Mouse (Mus musculus) liver, postnatal 0 days (tissue): ENCODE measurements around the gene Ccdc88c. TPM values are rescaled to one million over a fixed set of nuclear protein-coding genes. Genes with fewer than 3 reads are reported as not detected.
A peak's percentile ranks its signal among the peaks of the same experiment; 100 is the strongest.

Source experiments
- ATAC-seq: fragments of 200-750 bp; cut with Nextera tagmentation; 2 replicates; pipeline ENCODE4 v1.8.0; 2017; ENCODE audit warnings: mild to moderate bottlenecking, moderate library complexity
- DNase-seq: peaks from one replicate; pipeline ENCODE4 v3.0.0-alpha.2; 2016
- H3K27ac ChIP-seq: fragments of 300-500 bp; sonication (generic); 2 replicates; pipeline ENCODE4 v1.5.1; 2014; ENCODE audit warnings: antibody characterized with exemption, moderate library complexity, mild to moderate bottlenecking, low read depth
- H3K27me3 ChIP-seq: fragments of 300-500 bp; sonication (generic); 2 replicates; pipeline ENCODE4 v1.6.1; 2014; ENCODE audit warnings: low read length, control low read depth, mixed read lengths; ENCODE audit not compliant: insufficient read depth
- H3K36me3 ChIP-seq: fragments of 300-500 bp; sonication (generic); replicated peaks from 2 replicates; pipeline ENCODE4 v1.6.1; 2014; ENCODE audit warnings: mild to moderate bottlenecking, control low read depth, low read length, moderate library complexity, mixed read lengths; ENCODE audit not compliant: insufficient read depth
- H3K4me1 ChIP-seq: fragments of 300-500 bp; sonication (generic); 2 replicates; pipeline ENCODE4 v1.6.1; 2014; ENCODE audit warnings: antibody characterized with exemption, mild to moderate bottlenecking, control low read depth; ENCODE audit not compliant: insufficient read depth
- H3K4me2 ChIP-seq: fragments of 300-500 bp; sonication (generic); 2 replicates; pipeline ENCODE4 v1.6.1; 2014; ENCODE audit warnings: low read depth, mild to moderate bottlenecking, low read length, moderate library complexity, mixed read lengths
- H3K4me3 ChIP-seq: fragments of 300-500 bp; sonication (generic); 2 replicates; pipeline ENCODE4 v1.5.1; 2014; ENCODE audit warnings: low read depth, low read length
- H3K9ac ChIP-seq: fragments of 300-500 bp; sonication (generic); replicated peaks from 2 replicates; pipeline ENCODE4 v1.6.1; 2014; ENCODE audit warnings: mild to moderate bottlenecking, moderate library complexity
- H3K9me3 ChIP-seq: fragments of 300-500 bp; sonication (generic); 2 replicates; pipeline ENCODE4 v1.6.1; 2016; ENCODE audit warnings: mild to moderate bottlenecking, control low read depth, low read length, mixed read lengths
- CTCF ChIP-seq: sonication (generic); IDR thresholded peaks from 2 replicates; pipeline ENCODE4 v1.5.1; 2016; ENCODE audit warnings: antibody characterized with exemption, low read depth
- EP300 ChIP-seq: IDR thresholded peaks from 2 replicates; pipeline ENCODE4 v1.6.1; 2016; ENCODE audit warnings: antibody characterized with exemption, low read depth, mild to moderate bottlenecking
- WGBS: fragments of 180-500 bp; shearing (Covaris S2); extraction: QIAGEN DNeasy Blood & Tissue Kit; methylation state at CpG from one replicate; pipeline ENCODE4 v1.1.7; 2014; ENCODE audit not compliant: insufficient replicate concordance; 5-methylcytosine and 5-hydroxymethylcytosine counted together
- polyA plus RNA-seq: library from polyadenylated mRNA; unstranded; fragments of >200 nt; fragmentation: Nextera tagmentation; extraction: Ambion mirVana; gene quantifications from 2 replicates; pipeline ENCODE4 v1.2.1, GENCODE M21; 2015

The Ccdc88c gene
- polyA plus RNA-seq, 1 experiment from 2014 or later = 4.2 TPM

GRCm38 (mm10) chr12:101019443-101019842 is 9.4 kb downstream of the Ccdc88c start:
- Histone ChIP-seq H3K4me3 (no peak overlapping the region), H3K4me2 (no peak overlapping the region), H3K9me3 (no peaks in the 10 kb centered on the region), H3K9ac (no peak overlapping the region), H3K27me3 (no peaks in the 10 kb centered on the region), H3K27ac (no peak overlapping the region), H3K36me3 (peaks cover 5% of the 10 kb centered on the region; the same call in 1 of the 2 replicates), H3K4me1 (peaks cover 56% of the 10 kb centered on the region)
- TF ChIP-seq CTCF (no peak), EP300 (no peak)
- ATAC-seq (no peak), DNase-seq (no peak)
- 88% methylated on average over 7 of the region's 7 CpGs for WGBS

DNA sequence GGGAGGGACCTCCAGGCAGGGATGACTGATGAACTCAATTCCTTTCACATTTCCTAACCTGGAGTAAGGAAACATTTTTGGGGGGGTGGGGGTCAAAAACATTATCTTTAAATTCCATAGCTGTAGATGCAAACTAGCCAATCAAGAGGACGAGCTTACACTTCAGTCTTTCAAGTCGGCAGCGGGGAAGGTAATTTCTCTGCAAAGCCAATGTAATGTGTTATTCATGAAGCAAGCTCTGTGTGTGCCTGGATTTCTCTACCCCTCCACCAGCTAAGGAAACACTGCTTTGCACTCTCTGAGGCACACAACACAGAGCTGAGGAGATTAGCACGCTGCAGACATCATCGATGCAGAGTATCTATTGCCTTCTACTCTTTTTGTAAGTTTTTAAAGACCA is 9.8 kb downstream of the Ccdc88c start:
- no peak overlapping the region for H3K9ac ChIP-seq
- H3K4me1 ChIP-seq = peaks cover 60% of the 10 kb centered on the region
- no peak for TF ChIP-seq CTCF
- no peak for TF ChIP-seq EP300
- DNase-seq (no peak), ATAC-seq (no peak)
- no peaks in the 10 kb centered on the region for H3K27me3 ChIP-seq
- peak overlapping the region; percentile 37; the same call in 1 of the 2 replicates for H3K27ac ChIP-seq
- peaks cover 5% of the 10 kb centered on the region; the same call in 1 of the 2 replicates for H3K36me3 ChIP-seq
- WGBS = 81% methylated on average over 5 of the region's 5 CpGs
- H3K4me3 ChIP-seq = no peak overlapping the region
- no peak overlapping the region for H3K4me2 ChIP-seq
- no peaks in the 10 kb centered on the region for H3K9me3 ChIP-seq

- no peaks in the 10 kb centered on the region for H3K27me3 ChIP-seq
- H3K36me3 ChIP-seq = peaks cover 5% of the 10 kb centered on the region; the same call in 1 of the 2 replicates
- H3K9me3 ChIP-seq = no peaks in the 10 kb centered on the region
- H3K27ac ChIP-seq = peak overlapping the region; percentile 37
- H3K4me2 ChIP-seq = peak overlapping the region; percentile 48
- 3% methylated on average over 6 of the region's 6 CpGs for WGBS
- TF ChIP-seq CTCF (peak; percentile 11; the same call in 1 of the 2 replicates), EP300 (no peak)
- DNase-seq (peak; percentile 58), ATAC-seq (peak; percentile 53)
- no peak overlapping the region; the same call in 1 of the 2 replicates for H3K9ac ChIP-seq
- no peak overlapping the region; the same call in 1 of the 2 replicates for H3K4me3 ChIP-seq
- H3K4me1 ChIP-seq = peaks cover 59% of the 10 kb centered on the region
These were observed 10.9 kb downstream of the Ccdc88c start for GRCm38 (mm10) chr12:101017971-101018371.

DNA sequence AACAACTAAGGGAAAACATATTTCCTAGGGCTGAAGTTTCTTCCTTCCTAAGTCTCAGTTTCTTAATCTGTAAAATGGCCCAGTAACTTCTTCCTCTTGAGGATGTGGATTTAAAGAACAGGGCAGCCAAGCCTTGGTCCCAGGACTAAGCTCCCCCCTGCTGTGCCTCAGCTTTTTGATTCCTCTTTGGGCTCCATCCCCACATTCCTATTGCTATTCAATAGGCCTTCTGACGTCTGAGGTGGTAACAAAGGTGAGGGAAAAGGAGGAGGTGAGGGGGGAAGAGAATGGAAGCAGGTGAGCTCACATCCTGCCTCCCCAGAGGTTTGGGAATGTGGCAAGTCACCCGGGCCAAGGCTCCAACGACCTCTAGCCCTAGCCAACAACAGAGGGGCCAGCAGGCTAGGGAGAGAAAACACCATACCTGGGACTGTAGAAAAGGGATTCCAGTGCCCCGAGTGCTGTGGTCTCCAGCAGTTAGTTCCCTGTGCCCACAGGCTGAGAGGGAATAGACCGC is 12.4 kb downstream of the Ccdc88c start:
- Histone ChIP-seq H3K9ac (no peak overlapping the region; the same call in 1 of the 2 replicates), H3K4me2 (peak overlapping the region; percentile 45), H3K4me1 (peaks cover 66% of the 10 kb centered on the region), H3K4me3 (no peak overlapping the region), H3K27ac (peak overlapping the region; percentile 76), H3K9me3 (no peaks in the 10 kb centered on the region), H3K27me3 (no peaks in the 10 kb centered on the region), H3K36me3 (peaks cover under 1% of the 10 kb centered on the region; the same call in 1 of the 2 replicates)
- TF ChIP-seq EP300 = no peak
- no peak for TF ChIP-seq CTCF
- no peak for ATAC-seq
- no peak for DNase-seq
- WGBS = 58% methylated on average over 5 of the region's 5 CpGs

DNA sequence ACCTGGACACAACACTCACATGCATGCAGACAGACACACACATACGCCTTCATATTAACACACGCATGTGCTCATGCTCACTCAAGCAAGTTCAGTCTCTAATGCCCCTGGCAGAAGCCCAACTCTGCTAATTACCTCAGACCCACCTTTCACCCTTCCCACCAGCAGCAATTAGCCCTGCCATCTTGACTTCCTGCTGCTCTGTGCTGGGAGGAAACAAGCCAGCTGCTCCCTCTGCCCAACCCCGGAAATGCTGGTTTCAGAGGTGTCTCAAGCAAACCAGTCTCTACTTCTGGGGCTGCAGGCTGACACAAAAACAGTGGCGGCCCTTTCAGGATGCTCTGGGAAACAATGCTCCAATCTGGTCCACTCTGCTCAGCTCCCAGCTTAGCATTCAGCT is 12.9 kb downstream of the Ccdc88c start:
- peak overlapping the region; percentile 45 for H3K4me2 ChIP-seq
- no peak overlapping the region; the same call in 1 of the 2 replicates for H3K9ac ChIP-seq
- DNase-seq = peak; percentile 50
- WGBS = 49% methylated on average over 4 of the region's 4 CpGs
- H3K27me3 ChIP-seq = no peaks in the 10 kb centered on the region
- peak overlapping the region; percentile 76 for H3K27ac ChIP-seq
- no peaks in the 10 kb centered on the region for H3K9me3 ChIP-seq
- ATAC-seq = peak; percentile 10; the same call in 1 of the 2 replicates
- H3K4me3 ChIP-seq = 0 out of 2 replicates have a peak overlapping the region, but pooled peaks have one; percentile 10
- peaks cover 66% of the 10 kb centered on the region for H3K4me1 ChIP-seq
- no peak for TF ChIP-seq CTCF
- no peak for TF ChIP-seq EP300
- no peaks in the 10 kb centered on the region; the same call in 1 of the 2 replicates for H3K36me3 ChIP-seq

GRCm38 (mm10) chr12:101015165-101015560 is 13.7 kb downstream of the Ccdc88c start:
- Histone ChIP-seq H3K9me3 (no peaks in the 10 kb centered on the region), H3K27me3 (no peaks in the 10 kb centered on the region), H3K4me3 (0 out of 2 replicates have a peak overlapping the region, but pooled peaks have one; percentile 10), H3K27ac (peak overlapping the region; percentile 76), H3K4me2 (peak overlapping the region; percentile 45), H3K36me3 (no peaks in the 10 kb centered on the region), H3K9ac (no peak overlapping the region), H3K4me1 (peaks cover 71% of the 10 kb centered on the region)
- DNase-seq (no peak), ATAC-seq (peak; percentile 47)
- WGBS = 57% methylated on average over 11 of the region's 11 CpGs
- TF ChIP-seq CTCF (no peak), EP300 (no peak)
